Mouse (Mus musculus): ENCODE results near the gene Ccdc27. TPM values are rescaled to one million over a fixed set of nuclear protein-coding genes. Genes with fewer than 3 reads are reported as not detected.

The Ccdc27 gene
- polyA plus RNA-seq, 1 experiment = not detected

DNA sequence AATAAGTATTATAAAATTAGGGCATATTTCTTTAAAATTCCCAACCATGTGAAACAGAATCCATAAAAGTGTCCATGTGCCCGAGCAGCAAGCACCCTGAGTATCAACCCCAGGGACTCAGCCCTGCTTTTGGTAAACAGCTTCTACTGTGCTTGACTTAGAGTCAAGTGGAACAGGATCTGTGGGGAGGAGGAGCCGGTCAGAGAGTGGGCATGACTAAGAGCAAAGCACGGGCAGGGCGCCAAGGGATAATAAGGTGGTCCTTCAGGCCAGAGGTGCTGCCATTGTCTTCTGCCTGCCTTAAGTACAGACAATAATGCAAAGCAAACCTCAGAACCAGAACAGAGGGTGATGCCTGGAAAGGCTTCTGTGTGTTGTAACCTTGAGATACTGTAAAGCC lies 34.7 kb downstream of the Ccdc27 start:
- no peak for TF ChIP-seq POLR2A (IDR thresholded peaks at IDR 0.05; ENCODE audit: low read depth, low read length)
- TF ChIP-seq CTCF (conservative IDR thresholded peaks at IDR 0.05; ENCODE audit: insufficient read depth, insufficient read length, low read depth, low read length) = no peak
- Histone ChIP-seq H3K27ac (ENCODE audit: insufficient read depth, low read depth, low read length) (no peak overlapping the region), H3K27me3 (replicated peaks; ENCODE audit: control insufficient read depth, insufficient read depth, low read length) (no peaks in the 10 kb centered on the region), H3K4me3 (ENCODE audit: insufficient read depth, low read depth, low read length) (no peak overlapping the region), H3K4me1 (ENCODE audit: control insufficient read depth, insufficient read depth, low read length) (no peaks in the 10 kb centered on the region), H3K36me3 (ENCODE audit: control insufficient read depth, insufficient read depth, low read length) (no peaks in the 10 kb centered on the region)
- 60% methylated on average over 4 of the region's 4 CpGs for WGBS
- DNase-seq = no peak

GRCm38 (mm10) chr4:154006264-154006663 lies 36.2 kb downstream of the Ccdc27 start:
- DNase-seq = no peak
- no peak overlapping the region for H3K4me3 ChIP-seq (ENCODE audit: insufficient read depth, low read depth, low read length)
- no peaks in the 10 kb centered on the region for H3K36me3 ChIP-seq (ENCODE audit: control insufficient read depth, insufficient read depth, low read length)
- TF ChIP-seq POLR2A (IDR thresholded peaks at IDR 0.05; ENCODE audit: low read depth, low read length) (no peak), CTCF (conservative IDR thresholded peaks at IDR 0.05; ENCODE audit: insufficient read depth, insufficient read length, low read depth, low read length) (no peak)
- WGBS = 97% methylated on average over 6 of the region's 6 CpGs
- H3K4me1 ChIP-seq (ENCODE audit: control insufficient read depth, insufficient read depth, low read length) = no peaks in the 10 kb centered on the region
- H3K27me3 ChIP-seq (replicated peaks; ENCODE audit: control insufficient read depth, insufficient read depth, low read length) = no peaks in the 10 kb centered on the region
- no peak overlapping the region for H3K27ac ChIP-seq (ENCODE audit: insufficient read depth, low read depth, low read length)

GRCm38 (mm10) chr4:154005488-154005887 lies 37.0 kb downstream of the Ccdc27 start:
- no peaks in the 10 kb centered on the region for H3K27me3 ChIP-seq (replicated peaks; ENCODE audit: control insufficient read depth, insufficient read depth, low read length)
- TF ChIP-seq POLR2A (IDR thresholded peaks at IDR 0.05; ENCODE audit: low read depth, low read length) (no peak), CTCF (conservative IDR thresholded peaks at IDR 0.05; ENCODE audit: insufficient read depth, insufficient read length, low read depth, low read length) (no peak)
- DNase-seq = no peak
- H3K36me3 ChIP-seq (ENCODE audit: control insufficient read depth, insufficient read depth, low read length) = no peaks in the 10 kb centered on the region
- H3K4me3 ChIP-seq (ENCODE audit: insufficient read depth, low read depth, low read length) = no peak overlapping the region
- 94% methylated on average over 5 of the region's 5 CpGs for whole genome bisulfite sequencing
- H3K4me1 ChIP-seq (ENCODE audit: control insufficient read depth, insufficient read depth, low read length) = no peaks in the 10 kb centered on the region
- no peak overlapping the region for H3K27ac ChIP-seq (ENCODE audit: insufficient read depth, low read depth, low read length)

GRCm38 (mm10) chr4:153993505-153993904 lies 49.0 kb downstream of the Ccdc27 start:
- Histone ChIP-seq H3K4me3 (ENCODE audit: insufficient read depth, low read depth, low read length) (no peak overlapping the region), H3K36me3 (ENCODE audit: control insufficient read depth, insufficient read depth, low read length) (no peaks in the 10 kb centered on the region), H3K27me3 (replicated peaks; ENCODE audit: control insufficient read depth, insufficient read depth, low read length) (no peaks in the 10 kb centered on the region), H3K4me1 (ENCODE audit: control insufficient read depth, insufficient read depth, low read length) (no peaks in the 10 kb centered on the region), H3K27ac (ENCODE audit: insufficient read depth, low read depth, low read length) (no peak overlapping the region)
- no peak for DNase-seq
- 91% methylated on average over 8 of the region's 8 CpGs for WGBS
- no peak for TF ChIP-seq POLR2A (IDR thresholded peaks at IDR 0.05; ENCODE audit: low read depth, low read length)
- no peak for TF ChIP-seq CTCF (conservative IDR thresholded peaks at IDR 0.05; ENCODE audit: insufficient read depth, insufficient read length, low read depth, low read length)

DNA sequence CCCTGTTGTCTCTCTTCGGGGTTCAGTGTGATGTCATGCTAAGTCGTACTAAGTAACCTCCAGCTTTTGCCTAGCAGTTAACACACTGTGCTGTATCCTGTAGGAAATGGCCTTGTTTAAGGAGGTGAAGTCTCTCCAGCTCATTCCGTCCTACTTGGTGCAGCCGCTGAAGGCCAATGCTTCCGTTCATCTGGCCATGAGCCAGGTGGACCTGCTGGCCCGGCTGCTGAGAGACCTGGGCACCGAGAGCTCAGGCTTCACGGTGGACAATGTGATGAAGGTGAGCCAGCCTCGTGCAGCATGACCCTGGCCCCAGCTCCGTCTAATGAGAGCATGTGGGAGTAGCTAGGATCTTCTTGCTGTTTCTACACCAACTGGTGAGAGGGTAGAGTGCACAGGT lies 49.8 kb downstream of the Ccdc27 start:
- 64% methylated on average over 10 of the region's 10 CpGs for WGBS
- Histone ChIP-seq H3K4me3 (ENCODE audit: insufficient read depth, low read depth, low read length) (no peak overlapping the region), H3K27me3 (replicated peaks; ENCODE audit: control insufficient read depth, insufficient read depth, low read length) (no peaks in the 10 kb centered on the region), H3K36me3 (ENCODE audit: control insufficient read depth, insufficient read depth, low read length) (no peaks in the 10 kb centered on the region), H3K27ac (ENCODE audit: insufficient read depth, low read depth, low read length) (no peak overlapping the region), H3K4me1 (ENCODE audit: control insufficient read depth, insufficient read depth, low read length) (no peaks in the 10 kb centered on the region)
- TF ChIP-seq CTCF (conservative IDR thresholded peaks at IDR 0.05; ENCODE audit: insufficient read depth, insufficient read length, low read depth, low read length) (no peak), POLR2A (IDR thresholded peaks at IDR 0.05; ENCODE audit: low read depth, low read length) (no peak)
- peak; percentile 27 for DNase-seq

DNA sequence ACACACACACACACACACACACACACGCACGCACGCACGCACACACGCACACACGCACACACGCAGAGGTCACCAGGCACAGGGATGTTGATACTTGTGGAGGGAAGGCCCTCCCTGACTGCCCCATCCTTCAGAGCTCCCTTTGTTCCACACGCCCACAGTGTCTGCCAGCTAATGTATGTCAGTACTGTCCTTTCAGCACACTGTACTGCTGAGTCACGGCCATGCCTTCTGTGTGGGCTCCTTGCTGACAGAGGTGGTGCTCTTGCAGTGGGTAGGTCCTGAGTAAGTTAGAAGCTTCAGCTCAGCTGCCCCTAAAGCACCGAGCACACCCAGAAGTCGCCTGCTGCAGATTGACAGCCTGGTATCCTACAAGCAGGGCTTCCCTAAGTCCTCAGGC lies 62.0 kb downstream of the Ccdc27 start:
- TF ChIP-seq CTCF (conservative IDR thresholded peaks at IDR 0.05; ENCODE audit: insufficient read depth, insufficient read length, low read depth, low read length) = no peak
- no peak for TF ChIP-seq POLR2A (IDR thresholded peaks at IDR 0.05; ENCODE audit: low read depth, low read length)
- no peak for DNase-seq
- Histone ChIP-seq H3K4me1 (ENCODE audit: control insufficient read depth, insufficient read depth, low read length) (no peaks in the 10 kb centered on the region), H3K4me3 (ENCODE audit: insufficient read depth, low read depth, low read length) (no peak overlapping the region), H3K27me3 (replicated peaks; ENCODE audit: control insufficient read depth, insufficient read depth, low read length) (no peaks in the 10 kb centered on the region), H3K36me3 (ENCODE audit: control insufficient read depth, insufficient read depth, low read length) (peaks cover 2% of the 10 kb centered on the region), H3K27ac (ENCODE audit: insufficient read depth, low read depth, low read length) (no peak overlapping the region)
- WGBS = 93% methylated on average over 11 of the region's 11 CpGs

- DNase-seq = no peak
- Histone ChIP-seq H3K27ac (ENCODE audit: insufficient read depth, low read depth, low read length) (no peak overlapping the region), H3K36me3 (ENCODE audit: control insufficient read depth, insufficient read depth, low read length) (no peaks in the 10 kb centered on the region), H3K4me1 (ENCODE audit: control insufficient read depth, insufficient read depth, low read length) (no peaks in the 10 kb centered on the region), H3K27me3 (replicated peaks; ENCODE audit: control insufficient read depth, insufficient read depth, low read length) (no peaks in the 10 kb centered on the region), H3K4me3 (ENCODE audit: insufficient read depth, low read depth, low read length) (no peak overlapping the region)
- TF ChIP-seq CTCF (conservative IDR thresholded peaks at IDR 0.05; ENCODE audit: insufficient read depth, insufficient read length, low read depth, low read length) = no peak
- 78% methylated on average over 10 of the region's 10 CpGs for WGBS
Observed at GRCm38 (mm10) chr4:153979243-153979642, 63.2 kb downstream of the Ccdc27 start.

Other genes starting within 250 kb of the Ccdc27 start
- gene A430005L14Rik, start 85.4 kb downstream of the Ccdc27 start, polyA plus RNA-seq (2012; rRNA removed) = 42.6 and 45.1 TPM in 2 replicates
- gene Dffb, start 67.6 kb downstream of the Ccdc27 start, polyA plus RNA-seq (2012; rRNA removed) = 5.0 and 10.1 TPM in 2 replicates
- gene Cep104, start 67.5 kb downstream of the Ccdc27 start, polyA plus RNA-seq (2012; rRNA removed) = 18.4 and 19.7 TPM in 2 replicates
- 40.2 and 48.2 TPM in 2 replicates for gene Lrrc47, start 30.9 kb downstream of the Ccdc27 start, polyA plus RNA-seq (2012; rRNA removed)
- gene Smim1, start 16.4 kb downstream of the Ccdc27 start, polyA plus RNA-seq (2012; rRNA removed) = 294 and 307 TPM in 2 replicates
- gene Trp73, start 97.5 kb upstream of the Ccdc27 start, polyA plus RNA-seq (2012; rRNA removed) = 0.03 TPM in 2 replicates
- 18.4 and 18.7 TPM in 2 replicates for gene Wrap73, start 99.7 kb upstream of the Ccdc27 start, polyA plus RNA-seq (2012; rRNA removed)
- gene Tprgl, start 118.0 kb upstream of the Ccdc27 start, polyA plus RNA-seq (2012; rRNA removed) = 173 and 177 TPM in 2 replicates
- gene Megf6, start 128.1 kb upstream of the Ccdc27 start, polyA plus RNA-seq (2012; rRNA removed) = 0.55 and 1.2 TPM in 2 replicates